Mouse (Mus musculus) kidney, postnatal 0 days (tissue): ENCODE results near the gene Mrpl9. TPM values are rescaled to one million over a fixed set of nuclear protein-coding genes. Genes with fewer than 3 reads are reported as not detected.
A peak's percentile ranks its signal among the peaks of the same experiment; 100 is the strongest.

Source experiments
- ATAC-seq: fragments of 200-750 bp; cut with Nextera tagmentation; replicated peaks from 2 replicates; pipeline ENCODE4 v1.8.0; 2017; ENCODE audit warnings: low read depth, moderate number of reproducible peaks, moderate TSS enrichment, moderate library complexity; ENCODE audit not compliant: low FRiP score
- DNase-seq: peaks from one replicate; pipeline ENCODE4 v3.0.0-alpha.2; 2016; ENCODE audit warnings: low spot score
- H3K27ac ChIP-seq: fragments of 300-500 bp; sonication (generic); 2 replicates; pipeline ENCODE4 v1.5.1; 2014; ENCODE audit warnings: mild to moderate bottlenecking
- H3K27me3 ChIP-seq: fragments of 300-500 bp; sonication (generic); 2 replicates; pipeline ENCODE4 v1.6.1; 2014; ENCODE audit warnings: low read length, mixed read lengths; ENCODE audit not compliant: insufficient read depth
- H3K36me3 ChIP-seq: fragments of 300-500 bp; sonication (generic); 2 replicates; pipeline ENCODE4 v1.6.1; 2014; ENCODE audit warnings: low read length, mixed read lengths; ENCODE audit not compliant: insufficient read depth
- H3K4me1 ChIP-seq: fragments of 300-500 bp; sonication (generic); replicated peaks from 2 replicates; pipeline ENCODE4 v1.6.1; 2014; ENCODE audit warnings: antibody characterized with exemption, low read length, mixed read lengths; ENCODE audit not compliant: insufficient read depth
- H3K4me2 ChIP-seq: fragments of 300-500 bp; sonication (generic); 2 replicates; pipeline ENCODE4 v1.6.1; 2014; ENCODE audit warnings: mild to moderate bottlenecking, low read length, moderate library complexity, mixed read lengths
- H3K4me3 ChIP-seq: fragments of 300-500 bp; sonication (generic); replicated peaks from 2 replicates; pipeline ENCODE4 v1.5.1; 2014; ENCODE audit warnings: low read depth, low read length
- H3K9ac ChIP-seq: fragments of 300-500 bp; sonication (generic); 2 replicates; pipeline ENCODE4 v1.6.1; 2014; ENCODE audit warnings: low read depth, low read length
- H3K9me3 ChIP-seq: fragments of 300-500 bp; sonication (generic); replicated peaks from 2 replicates; pipeline ENCODE4 v1.6.1; 2016; ENCODE audit warnings: low read length, inconsistent platforms, mixed read lengths
- CTCF ChIP-seq: IDR thresholded peaks from 2 replicates; pipeline ENCODE4 v1.5.1; 2016; ENCODE audit warnings: antibody characterized with exemption, low read depth, mild to moderate bottlenecking, moderate library complexity
- WGBS: fragments of 180-500 bp; shearing (Covaris S2); extraction: QIAGEN DNeasy Blood & Tissue Kit; methylation state at CpG from one replicate; pipeline ENCODE4 v1.1.7; 2014; 5-methylcytosine and 5-hydroxymethylcytosine counted together
- polyA plus RNA-seq: library from polyadenylated mRNA; unstranded; fragments of >200 nt; fragmentation: Nextera tagmentation; extraction: Ambion mirVana; gene quantifications from 2 replicates; pipeline ENCODE4 v1.2.1, GENCODE M21; 2015

Gene Mrpl9
- polyA plus RNA-seq, 1 experiment from 2014 or later, result 52.7 TPM

DNA sequence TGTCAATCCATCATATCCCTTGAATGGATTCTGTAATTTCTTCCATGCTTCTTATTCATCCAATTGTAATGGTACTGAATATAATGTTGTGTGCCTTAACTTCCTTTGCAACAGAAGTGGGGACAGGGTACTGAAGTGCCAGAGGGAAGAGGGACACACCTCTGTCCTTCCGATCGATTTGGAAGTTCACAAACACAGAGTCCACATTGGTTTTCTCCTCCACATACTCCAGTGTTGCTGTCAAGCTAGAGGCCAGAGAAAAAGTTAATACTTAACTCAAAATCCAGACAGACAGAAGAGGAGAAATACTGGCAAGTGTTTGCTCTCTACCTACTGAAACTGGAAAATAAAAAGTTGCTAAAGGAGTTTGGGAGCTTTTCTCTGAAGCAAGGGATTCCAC, 8.8 kb upstream of the Mrpl9 start:
- Histone ChIP-seq H3K27me3 (no peaks in the 10 kb centered on the region), H3K4me1 (no peaks in the 10 kb centered on the region), H3K9me3 (no peaks in the 10 kb centered on the region), H3K27ac (no peak overlapping the region), H3K4me3 (no peak overlapping the region), H3K9ac (no peak overlapping the region), H3K4me2 (no peak overlapping the region), H3K36me3 (no peaks in the 10 kb centered on the region)
- no peak for TF ChIP-seq CTCF
- ATAC-seq (no peak), DNase-seq (no peak)
- 54% methylated on average over 2 of the region's 2 CpGs for WGBS

DNA sequence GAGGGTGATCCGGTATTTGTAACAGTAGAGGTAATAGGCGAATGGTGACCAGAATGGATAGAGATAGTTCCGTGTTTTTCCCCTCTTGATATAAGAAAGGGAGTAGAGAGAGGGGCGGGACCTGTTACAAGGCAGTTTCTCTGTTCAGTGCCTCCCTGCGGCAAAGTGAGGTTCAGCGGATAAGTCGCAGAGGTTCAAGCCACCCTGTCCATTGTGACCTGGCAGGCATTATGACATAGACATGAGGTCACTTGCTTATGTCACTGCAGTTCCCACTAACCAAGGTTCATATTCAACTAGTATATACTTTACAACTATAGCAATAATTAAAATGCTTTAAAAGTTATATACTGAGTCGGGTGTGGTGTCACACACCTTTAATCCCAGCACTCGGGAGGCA, 6.7 kb upstream of the Mrpl9 start:
- no peak overlapping the region for H3K27ac ChIP-seq
- TF ChIP-seq CTCF, result no peak
- DNase-seq (no peak), ATAC-seq (no peak)
- no peaks in the 10 kb centered on the region for H3K4me1 ChIP-seq
- no peaks in the 10 kb centered on the region for H3K9me3 ChIP-seq
- no peaks in the 10 kb centered on the region for H3K36me3 ChIP-seq
- no peak overlapping the region for H3K4me3 ChIP-seq
- H3K27me3 ChIP-seq, result no peaks in the 10 kb centered on the region
- no peak overlapping the region for H3K9ac ChIP-seq
- no peak overlapping the region for H3K4me2 ChIP-seq
- WGBS, result 82% methylated on average over 9 of the region's 9 CpGs

DNA sequence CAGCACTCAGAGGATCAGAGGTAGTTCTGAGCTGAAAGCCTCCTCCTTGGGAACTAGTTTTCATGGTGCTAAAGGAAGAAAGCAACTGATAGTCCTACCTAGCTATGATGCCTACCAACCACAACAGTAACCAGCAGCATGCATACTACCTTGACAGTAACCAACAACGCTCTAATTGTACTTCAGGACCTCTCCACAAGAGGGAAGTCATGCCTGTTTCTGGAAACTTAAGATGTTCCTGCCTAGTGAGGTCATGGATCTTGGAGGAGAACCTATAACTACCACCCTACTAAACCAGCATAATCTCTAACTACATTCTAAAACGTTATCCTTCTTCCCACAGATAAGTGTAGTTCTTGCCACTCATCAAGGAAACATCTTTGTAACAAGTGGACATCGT, 1.9 kb upstream of the Mrpl9 start:
- H3K4me3 ChIP-seq, result no peak overlapping the region
- peaks cover 2% of the 10 kb centered on the region; the same call in 1 of the 2 replicates for H3K36me3 ChIP-seq
- peak; percentile 49 for DNase-seq
- H3K27ac ChIP-seq, result no peak overlapping the region
- H3K9ac ChIP-seq, result no peak overlapping the region
- no peak for ATAC-seq
- WGBS, result 43% methylated on average over 3 of the region's 3 CpGs
- no peaks in the 10 kb centered on the region for H3K27me3 ChIP-seq
- no peaks in the 10 kb centered on the region for H3K9me3 ChIP-seq
- H3K4me2 ChIP-seq, result no peak overlapping the region
- H3K4me1 ChIP-seq, result 0 out of 2 replicates have a peak, but pooled peaks cover 4% of the 10 kb centered on the region
- peak; percentile 65 for TF ChIP-seq CTCF

DNA sequence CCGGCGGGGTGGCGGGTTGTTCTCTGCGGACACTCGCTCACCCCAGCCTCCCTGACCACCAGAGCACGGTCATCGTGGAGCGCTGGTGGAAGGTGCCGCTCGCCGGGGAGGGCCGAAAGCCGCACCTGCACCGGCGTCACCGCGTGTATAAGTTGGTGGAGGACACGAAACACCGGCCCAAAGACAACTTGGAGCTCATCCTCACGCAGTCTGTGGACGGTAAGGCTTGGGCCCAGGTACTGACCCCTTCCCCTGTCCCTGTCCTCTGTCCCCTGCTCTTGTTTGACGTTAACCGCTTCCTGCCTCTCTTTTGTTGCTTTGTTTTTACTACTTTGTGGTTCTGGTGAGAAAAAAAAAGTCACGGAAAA, 463 bp downstream of the Mrpl9 start, which contains the start of gene Oaz3:
TSS of gene Oaz3 (minus strand) at position 319 of the 368 bp plus-strand sequence.
- H3K4me3 ChIP-seq, result peak within 1 kb of the TSS; percentile 63
- H3K9me3 ChIP-seq, result no peaks in the 10 kb centered on the region
- DNase-seq, result no peak
- peak within 1 kb of the TSS; percentile 52; the same call in 1 of the 2 replicates for H3K27ac ChIP-seq
- ATAC-seq, result no peak
- TF ChIP-seq CTCF, result no peak
- 0% methylated on average over 24 of the region's 24 CpGs for WGBS
- 0 out of 2 replicates have a peak, but pooled peaks cover 4% of the 10 kb centered on the region for H3K4me1 ChIP-seq
- no peaks in the 10 kb centered on the region for H3K27me3 ChIP-seq
- H3K4me2 ChIP-seq, result peak within 1 kb of the TSS; percentile 87
- H3K36me3 ChIP-seq, result peaks cover 24% of the 10 kb centered on the region
- H3K9ac ChIP-seq, result peak within 1 kb of the TSS; percentile 77

DNA sequence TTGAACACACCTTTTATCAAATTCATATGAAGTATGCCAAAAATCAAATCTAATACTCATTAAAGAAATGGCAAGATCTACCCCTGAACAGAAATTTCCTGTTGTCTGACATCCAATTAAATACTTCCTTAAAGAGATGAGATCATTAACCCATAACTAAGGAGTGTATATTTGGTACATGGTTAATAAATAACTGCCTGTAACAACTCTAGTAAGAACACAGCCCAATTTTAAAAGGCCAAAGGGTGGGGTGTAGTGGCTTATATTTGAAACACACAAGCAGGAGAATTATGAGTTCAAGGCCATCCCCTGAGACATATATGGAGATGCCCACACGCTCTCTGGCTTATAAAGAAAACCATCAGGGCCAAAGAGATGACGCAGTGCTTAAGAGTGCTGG, 6.3 kb downstream of the Mrpl9 start:
- H3K4me2 ChIP-seq, result no peak overlapping the region
- H3K4me3 ChIP-seq, result no peak overlapping the region
- no peaks in the 10 kb centered on the region for H3K9me3 ChIP-seq
- no peaks in the 10 kb centered on the region for H3K27me3 ChIP-seq
- DNase-seq (no peak), ATAC-seq (no peak)
- no peak overlapping the region for H3K9ac ChIP-seq
- peaks cover 27% of the 10 kb centered on the region for H3K36me3 ChIP-seq
- no peak overlapping the region for H3K27ac ChIP-seq
- 89% methylated on average over 2 of the region's 2 CpGs for WGBS
- no peak for TF ChIP-seq CTCF
- no peaks in the 10 kb centered on the region for H3K4me1 ChIP-seq

DNA sequence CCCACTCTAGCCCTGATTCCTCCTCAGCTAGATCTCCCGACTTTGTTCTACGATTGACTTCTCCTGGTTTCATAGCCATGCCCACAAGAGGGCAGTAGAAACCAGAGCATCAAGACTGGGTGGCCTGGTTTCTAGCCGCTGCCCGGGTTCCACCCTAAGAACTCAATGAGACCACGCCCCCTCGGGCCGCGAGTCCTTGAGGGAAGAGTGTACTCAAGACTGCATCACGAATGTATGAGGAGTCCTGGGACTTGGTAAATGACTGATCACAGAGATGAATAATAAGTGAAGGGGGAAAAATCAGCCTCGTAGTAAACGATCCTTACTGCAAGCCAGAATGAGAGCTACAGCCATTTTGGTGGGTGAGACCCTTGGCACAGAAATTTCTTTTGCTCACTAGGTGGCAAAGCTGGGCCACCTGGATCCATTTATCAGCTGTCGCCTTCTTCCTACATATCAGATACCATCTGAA, 13.4 kb downstream of the Mrpl9 start:
- peak; percentile 89 for TF ChIP-seq CTCF
- H3K27me3 ChIP-seq, result no peaks in the 10 kb centered on the region
- H3K27ac ChIP-seq, result no peak overlapping the region
- H3K4me1 ChIP-seq, result no peaks in the 10 kb centered on the region
- peak overlapping the region; percentile 40 for H3K4me2 ChIP-seq
- no peaks in the 10 kb centered on the region for H3K9me3 ChIP-seq
- WGBS, result 0% methylated on average over 12 of the region's 12 CpGs
- ATAC-seq (peak; percentile 75), DNase-seq (peak; percentile 96)
- peak overlapping the region; percentile 19 for H3K4me3 ChIP-seq
- H3K36me3 ChIP-seq, result no peaks in the 10 kb centered on the region
- H3K9ac ChIP-seq, result no peak overlapping the region

DNA sequence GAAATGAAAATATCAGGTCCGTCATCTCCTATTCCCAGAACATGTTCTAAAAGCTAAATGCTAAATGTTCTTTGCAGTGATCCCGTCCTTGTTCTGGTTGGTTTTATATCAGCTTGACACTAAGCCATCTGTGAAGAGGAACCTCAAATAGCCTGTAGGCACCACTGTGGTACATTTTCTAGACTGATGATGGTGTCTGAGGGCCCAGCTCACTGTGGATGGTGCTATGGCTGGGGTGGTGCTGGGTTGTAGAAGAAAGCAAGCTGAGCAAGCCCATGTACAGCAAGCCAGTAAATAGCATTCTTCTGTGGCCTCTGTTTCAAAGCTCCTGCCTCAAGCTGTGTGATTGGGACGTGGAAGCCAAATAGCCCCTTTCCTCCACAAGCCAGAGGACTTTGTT, 13.9 kb downstream of the Mrpl9 start:
- Histone ChIP-seq H3K9ac (no peak overlapping the region), H3K27me3 (no peaks in the 10 kb centered on the region), H3K4me3 (no peak overlapping the region), H3K4me1 (no peaks in the 10 kb centered on the region), H3K4me2 (no peak overlapping the region), H3K36me3 (no peaks in the 10 kb centered on the region), H3K27ac (no peak overlapping the region), H3K9me3 (no peaks in the 10 kb centered on the region)
- ATAC-seq, result no peak
- WGBS, result 66% methylated on average over 3 of the region's 3 CpGs
- no peak for DNase-seq
- no peak for TF ChIP-seq CTCF
